Mouse (Mus musculus) ES-E14 (cell line): ENCODE measurements around the gene Atl3.

Experiments used
- CHD2 ChIP-seq: IDR thresholded peaks from 2 replicates; pipeline ENCODE4 v1.6.1; 2014; ENCODE audit warnings: mild to moderate bottlenecking, low read depth, low read length, inconsistent platforms
- ZC3H11A ChIP-seq: IDR thresholded peaks from 2 replicates; pipeline ENCODE4 v1.6.1; 2012; ENCODE audit warnings: low read depth, mild to moderate bottlenecking, inconsistent platforms, low read length, borderline replicate concordance
- ZNF384 ChIP-seq: IDR thresholded peaks from 2 replicates; pipeline ENCODE4 v1.6.1; 2012; ENCODE audit warnings: low read depth, low read length, inconsistent platforms

DNA sequence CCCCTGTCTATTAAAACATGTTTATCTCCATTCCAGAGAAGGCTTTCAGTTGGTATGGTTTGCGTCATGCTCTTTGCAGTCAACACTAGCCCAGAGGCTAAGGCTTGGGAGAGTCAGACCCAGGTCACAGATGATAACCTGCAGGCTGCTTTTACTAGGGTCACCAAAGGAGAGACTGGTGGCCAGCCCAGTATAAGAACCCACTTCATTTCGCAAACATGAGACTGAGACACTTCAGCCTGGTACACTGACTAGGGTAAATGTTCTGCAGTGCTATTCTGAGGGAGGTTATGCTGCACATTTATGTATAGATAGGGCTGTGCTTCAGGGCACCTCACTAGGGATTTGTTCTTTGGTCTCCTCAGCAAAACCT, 58.4 kb downstream of the Atl3 start:
- TF ChIP-seq ZC3H11A (no peak), CHD2 (no peak), ZNF384 (no peak)
